Mouse (Mus musculus): ENCODE measurements around the gene Chn1.

Chn1 gene

GRCm38 (mm10) chr2:73631816-73632215 is 143.3 kb downstream of the Chn1 start:
- WGBS: 53% methylated on average over 7 of the region's 7 CpGs

- WGBS: 56% methylated on average over 4 of the region's 4 CpGs
Measured at GRCm38 (mm10) chr2:73618486-73619052, 156.6 kb downstream of the Chn1 start.

GRCm38 (mm10) chr2:73616434-73617057 is 158.6 kb downstream of the Chn1 start:
- WGBS: 78% methylated on average over 17 of the region's 17 CpGs

GRCm38 (mm10) chr2:73615456-73615855 is 159.7 kb downstream of the Chn1 start:
- WGBS: 94% methylated on average over 5 of the region's 5 CpGs

GRCm38 (mm10) chr2:73614303-73614702 is 160.8 kb downstream of the Chn1 start:
- 72% methylated on average over 8 of the region's 8 CpGs for WGBS

- WGBS: 88% methylated on average over 7 of the region's 7 CpGs
Measured at GRCm38 (mm10) chr2:73612941-73613340, 162.2 kb downstream of the Chn1 start.

- WGBS: 57% methylated on average over 6 of the region's 6 CpGs
Measured at GRCm38 (mm10) chr2:73612367-73612914, 162.7 kb downstream of the Chn1 start.

GRCm38 (mm10) chr2:73611798-73612197 is 163.3 kb downstream of the Chn1 start:
- 47% methylated on average over 6 of the region's 6 CpGs for WGBS

- WGBS: 88% methylated on average over 3 of the region's 3 CpGs
Measured at GRCm38 (mm10) chr2:73609724-73610210, 165.4 kb downstream of the Chn1 start.

- WGBS: 49% methylated on average over 5 of the region's 5 CpGs
Measured at GRCm38 (mm10) chr2:73609067-73609723, 166.0 kb downstream of the Chn1 start.

- WGBS: 68% methylated on average over 6 of the region's 6 CpGs
Measured at GRCm38 (mm10) chr2:73608391-73608790, 166.8 kb downstream of the Chn1 start.

GRCm38 (mm10) chr2:73607609-73608008 is 167.5 kb downstream of the Chn1 start:
- 18% methylated on average over 4 of the region's 4 CpGs for WGBS

- WGBS: 57% methylated on average over 2 of the region's 2 CpGs
Measured at GRCm38 (mm10) chr2:73607146-73607545, 168.0 kb downstream of the Chn1 start.

- 90% methylated on average over 6 of the region's 6 CpGs for WGBS
Measured at GRCm38 (mm10) chr2:73606616-73607015, 168.5 kb downstream of the Chn1 start.

- 34% methylated on average over 8 of the region's 8 CpGs for WGBS
Measured at GRCm38 (mm10) chr2:73605077-73605476, 170.1 kb downstream of the Chn1 start.

GRCm38 (mm10) chr2:73604579-73604978 is 170.6 kb downstream of the Chn1 start:
- 65% methylated on average over 2 of the region's 2 CpGs for WGBS

GRCm38 (mm10) chr2:73600650-73601049 is 174.5 kb downstream of the Chn1 start:
- WGBS: 79% methylated on average over 2 of the region's 2 CpGs

GRCm38 (mm10) chr2:73597772-73598171 is 177.4 kb downstream of the Chn1 start:
- 90% methylated on average over 11 of the region's 11 CpGs for WGBS

GRCm38 (mm10) chr2:73596786-73597185 is 178.4 kb downstream of the Chn1 start:
- 8% methylated on average over 9 of the region's 9 CpGs for WGBS

- 30% methylated on average over 5 of the region's 5 CpGs for WGBS
Measured at GRCm38 (mm10) chr2:73596326-73596725, 178.8 kb downstream of the Chn1 start.

- WGBS: 49% methylated on average over 2 of the region's 2 CpGs
Measured at GRCm38 (mm10) chr2:73593101-73593439, 182.1 kb downstream of the Chn1 start.

- 35% methylated on average over 14 of the region's 14 CpGs for WGBS
Measured at GRCm38 (mm10) chr2:73592231-73593100, 182.7 kb downstream of the Chn1 start.
